Mouse (Mus musculus) retina, embryonic 14.5 days (tissue): Measurements from ENCODE around the gene L3hypdh.
A peak's percentile ranks its signal among the peaks of the same experiment; 100 is the strongest.

Experiments used
- DNase-seq: peaks from one replicate; pipeline ENCODE4 v3.0.0-alpha.2; 2015; ENCODE audit warnings: low spot score

The L3hypdh gene

GRCm38 (mm10) chr12:72085329-72086165 lies at the start of gene L3hypdh, which contains the start of gene Jkamp:
Gene L3hypdh (minus strand): TSS chr12:72085439.
Gene Jkamp (plus strand): TSS chr12:72085589.
- DNase-seq = peak; percentile 100

- no peak for DNase-seq
These were observed 44.0 kb upstream of the L3hypdh start for GRCm38 (mm10) chr12:72129203-72129602.

- no peak for DNase-seq
These were observed 30.6 kb upstream of the L3hypdh start for GRCm38 (mm10) chr12:72115686-72116345.

DNA sequence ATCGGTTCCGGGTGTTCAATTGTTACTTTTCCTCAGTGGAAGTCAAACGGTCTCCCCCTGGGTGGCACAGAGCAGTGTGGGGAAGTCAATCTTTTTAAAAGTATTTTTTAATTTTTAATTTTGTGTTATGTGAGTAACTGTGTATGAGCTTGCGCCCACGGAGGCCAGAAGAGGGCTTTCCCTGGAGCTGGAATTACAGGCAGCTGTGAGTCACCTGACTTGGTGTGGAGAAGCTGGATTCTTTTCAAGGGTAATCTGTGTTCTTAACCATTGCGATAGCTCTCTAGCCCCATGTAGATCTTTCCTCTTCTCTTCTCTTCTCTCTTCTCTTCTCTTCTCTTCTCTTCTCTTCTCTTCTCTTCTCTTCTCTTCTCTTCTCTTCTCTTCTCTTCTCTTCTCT lies 29.9 kb upstream of the L3hypdh start:
- no peak for DNase-seq

DNA sequence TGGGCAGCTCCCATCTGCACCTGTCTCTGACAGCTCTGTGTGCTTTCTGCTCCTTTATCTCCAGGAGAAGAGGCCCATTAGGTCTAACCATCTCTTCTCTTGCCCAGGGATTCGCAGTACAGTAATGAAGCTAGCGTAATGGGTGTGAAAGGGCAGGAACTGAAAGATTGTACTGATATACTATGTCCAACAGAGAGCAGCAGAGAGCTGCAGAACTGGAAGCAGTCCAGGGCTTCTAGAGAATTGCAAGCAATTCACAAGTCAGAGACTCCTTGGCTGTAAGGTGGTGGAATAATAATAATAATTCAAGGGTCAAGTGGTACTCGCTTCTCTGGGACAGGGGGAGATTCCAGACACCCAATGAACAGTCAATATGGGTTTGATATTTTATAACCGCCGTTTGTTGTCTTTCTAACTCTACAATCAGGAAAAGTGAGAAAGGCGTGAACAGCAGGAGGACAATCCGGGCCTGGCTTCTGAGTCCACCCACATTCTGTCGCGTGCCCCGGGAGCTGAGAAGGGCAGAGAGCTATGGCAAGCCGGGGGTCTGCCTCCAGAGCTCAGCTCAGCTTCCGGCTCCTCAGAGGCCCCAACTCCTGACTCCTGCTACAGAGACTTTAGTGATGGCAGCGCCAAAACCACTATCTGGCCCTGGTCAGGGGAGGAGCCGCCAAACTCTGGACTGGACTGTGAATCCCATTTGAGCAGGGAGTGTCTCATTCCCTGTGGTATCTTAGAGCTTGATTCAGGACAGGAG lies 19.5 kb upstream of the L3hypdh start:
- peak; percentile 92 for DNase-seq

DNA sequence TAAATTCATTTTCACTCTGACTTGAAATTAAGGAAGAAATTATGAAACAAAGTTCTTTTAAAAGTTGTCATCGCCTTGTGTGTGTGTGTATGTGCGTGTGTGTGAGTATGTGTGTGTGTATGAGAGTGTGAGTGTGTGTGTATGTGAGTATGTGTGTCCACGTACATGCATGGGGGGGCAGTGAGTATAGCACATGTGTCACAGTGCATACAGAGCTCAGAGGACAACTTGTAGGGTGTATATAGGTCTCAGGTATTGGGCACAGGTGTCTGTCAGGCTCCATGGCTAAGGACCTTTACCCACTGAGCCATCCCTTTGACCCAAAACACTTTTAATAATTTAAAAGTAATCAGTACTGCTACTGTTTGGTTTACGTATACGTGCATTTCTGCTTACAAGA lies 18.8 kb upstream of the L3hypdh start:
- no peak for DNase-seq

- no peak for DNase-seq
These were observed 17.5 kb upstream of the L3hypdh start for GRCm38 (mm10) chr12:72102776-72103175.

DNA sequence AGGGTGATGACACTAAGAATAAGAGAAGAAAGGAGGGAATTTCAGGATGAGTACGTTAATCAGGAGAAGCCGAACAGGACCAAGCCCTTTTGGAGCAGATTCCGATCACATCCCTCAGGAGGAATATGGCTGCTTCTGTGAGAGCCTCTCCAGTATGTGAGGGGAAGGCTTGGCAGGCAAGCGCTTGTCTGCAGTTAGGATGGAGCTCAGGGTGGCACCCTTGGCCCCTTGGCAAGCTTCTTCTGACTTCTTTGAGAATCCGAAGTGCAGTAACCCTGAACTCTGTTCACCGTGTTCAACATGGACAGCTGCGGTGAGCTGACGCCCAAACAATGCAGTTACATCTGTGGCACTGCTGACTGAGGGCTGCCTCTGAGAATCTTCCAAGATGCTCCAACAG lies 11.7 kb upstream of the L3hypdh start:
- DNase-seq = no peak

DNA sequence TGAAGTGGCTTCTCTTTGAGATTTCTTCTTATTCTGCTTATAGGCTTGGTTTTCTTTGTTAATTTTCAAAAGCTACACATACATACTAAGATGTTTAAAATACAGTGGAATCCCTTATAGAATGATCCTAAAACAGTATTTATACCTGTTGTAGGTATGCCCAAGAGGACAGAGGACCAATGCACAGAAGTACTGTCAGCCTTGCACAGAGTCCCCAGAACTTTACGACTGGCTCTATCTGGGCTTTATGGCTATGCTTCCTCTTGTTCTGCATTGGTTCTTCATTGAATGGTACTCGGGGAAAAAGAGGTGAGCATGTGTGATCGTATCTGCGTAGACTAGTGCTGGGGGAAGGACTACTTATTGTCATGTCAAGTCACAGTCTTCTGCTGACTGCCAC lies 4.6 kb upstream of the L3hypdh start:
- no peak for DNase-seq

GRCm38 (mm10) chr12:72086166-72086825 lies 1.1 kb upstream of the L3hypdh start:
- DNase-seq = no peak

- no peak for DNase-seq
These were observed 263 bp downstream of the L3hypdh start for GRCm38 (mm10) chr12:72085024-72085328.

DNA sequence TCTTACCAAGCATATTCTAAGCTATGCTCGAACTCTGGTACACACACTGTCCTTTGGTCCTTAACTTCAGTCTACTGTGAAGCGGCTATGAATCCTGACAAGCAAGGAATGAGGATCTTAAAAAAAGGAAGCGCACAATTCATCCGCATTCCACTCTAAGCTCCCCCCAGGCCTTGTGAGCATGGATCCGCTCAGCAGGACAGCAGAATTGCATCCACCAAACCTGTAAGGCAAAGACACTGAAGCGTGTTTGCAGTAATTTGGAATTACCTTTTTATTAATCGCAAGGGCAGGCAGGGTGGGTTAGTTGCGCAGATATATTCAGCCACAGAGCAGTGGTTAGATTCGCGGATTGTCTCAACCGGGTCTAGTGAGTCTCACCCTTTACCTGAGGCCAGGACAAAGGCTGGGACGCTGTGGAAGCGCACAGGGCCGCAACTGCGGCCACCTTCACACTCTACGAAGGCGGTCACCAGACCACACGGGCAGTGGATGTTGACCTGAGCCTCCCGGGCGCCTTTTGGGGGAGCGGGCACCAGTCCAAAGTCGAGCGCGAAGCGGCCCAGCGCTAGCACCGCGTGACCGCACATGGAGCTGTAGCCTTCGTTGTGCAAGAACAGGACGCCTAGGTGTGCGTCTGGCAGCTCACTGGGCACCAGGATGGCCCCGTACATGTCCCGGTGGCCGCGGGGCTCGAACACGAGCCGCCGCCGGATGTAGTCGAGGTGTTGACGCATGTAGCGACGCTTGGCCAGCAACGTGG lies 797 bp downstream of the L3hypdh start:
- no peak for DNase-seq

GRCm38 (mm10) chr12:72083265-72083664 lies 2.0 kb downstream of the L3hypdh start:
- no peak for DNase-seq

- peak; percentile 35 for DNase-seq
These were observed 2.9 kb downstream of the L3hypdh start for GRCm38 (mm10) chr12:72082370-72082769.

GRCm38 (mm10) chr12:72081961-72082360 lies 3.3 kb downstream of the L3hypdh start:
- DNase-seq = no peak

- no peak for DNase-seq
These were observed 7.0 kb downstream of the L3hypdh start for GRCm38 (mm10) chr12:72078248-72078647.

DNA sequence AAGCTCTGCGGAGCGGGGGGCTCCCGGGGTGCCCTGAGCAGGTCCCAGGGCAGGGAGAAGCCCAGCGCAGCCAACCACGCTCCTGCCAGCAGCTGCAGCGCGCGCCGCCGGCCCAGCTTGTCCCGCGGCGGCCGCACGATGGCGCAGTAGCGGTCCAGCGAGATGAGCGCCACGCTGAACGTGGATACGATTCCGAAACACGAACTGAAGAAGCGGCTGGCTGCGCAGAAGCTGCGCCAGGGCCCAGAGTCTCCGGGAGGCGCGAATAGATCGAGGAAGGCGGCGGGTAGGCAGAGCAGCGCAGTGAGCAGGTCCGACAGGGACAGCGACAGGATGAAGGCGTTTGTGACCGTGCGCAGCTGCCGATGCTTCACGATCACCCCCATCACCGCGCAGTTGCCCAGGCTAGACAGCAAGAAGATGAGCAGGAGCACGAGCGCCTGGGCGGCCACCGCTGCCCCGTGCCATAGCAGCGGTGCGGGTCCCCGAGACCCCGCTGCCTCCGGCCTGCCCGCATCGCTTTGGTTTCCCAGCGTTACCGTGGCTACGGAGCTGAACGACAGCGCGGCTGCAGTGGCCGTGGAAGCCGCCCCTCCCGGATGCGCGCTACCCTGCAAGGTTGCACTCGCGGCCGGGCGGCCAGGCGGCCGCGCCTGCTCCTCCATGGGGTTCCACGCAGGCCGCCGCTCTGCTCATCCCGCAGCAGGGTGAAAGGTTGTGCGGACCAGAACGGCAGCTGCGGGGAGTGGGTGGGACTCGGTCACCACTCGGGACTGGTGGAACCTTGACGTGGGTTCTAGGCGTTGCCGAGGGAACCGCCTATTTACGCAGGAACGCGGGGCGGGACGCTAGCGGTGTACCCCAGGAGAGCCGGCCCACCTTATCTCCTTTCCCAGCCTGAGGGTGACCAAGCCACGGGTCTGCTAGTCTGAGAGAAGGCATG lies 14.6 kb downstream of the L3hypdh start, which contains the start of gene Gpr135:
Gene Gpr135, minus strand, starts transcription at position 799 of the 943 bp plus-strand sequence.
- peak; percentile 90 for DNase-seq

- no peak for DNase-seq
These were observed 15.5 kb downstream of the L3hypdh start for GRCm38 (mm10) chr12:72069626-72070326.

DNA sequence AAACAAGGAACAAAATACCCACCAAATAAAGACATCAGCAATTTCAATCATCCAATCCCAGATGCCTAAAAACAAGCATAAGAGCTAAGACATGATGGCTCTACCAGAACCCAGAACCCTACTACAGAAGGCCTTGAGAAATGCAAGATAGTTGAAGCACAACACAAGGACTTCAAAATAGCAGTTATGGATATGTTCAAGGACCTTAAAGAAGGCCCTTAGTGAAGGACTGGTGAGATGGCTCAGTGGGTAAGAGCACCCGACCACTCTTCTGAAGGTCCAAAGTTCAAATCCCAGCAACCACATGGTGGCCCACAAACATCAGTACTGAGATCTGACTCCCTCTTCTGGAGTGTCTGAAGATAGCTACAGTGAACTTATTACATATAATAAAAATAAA lies 27.5 kb downstream of the L3hypdh start:
- no peak for DNase-seq

DNA sequence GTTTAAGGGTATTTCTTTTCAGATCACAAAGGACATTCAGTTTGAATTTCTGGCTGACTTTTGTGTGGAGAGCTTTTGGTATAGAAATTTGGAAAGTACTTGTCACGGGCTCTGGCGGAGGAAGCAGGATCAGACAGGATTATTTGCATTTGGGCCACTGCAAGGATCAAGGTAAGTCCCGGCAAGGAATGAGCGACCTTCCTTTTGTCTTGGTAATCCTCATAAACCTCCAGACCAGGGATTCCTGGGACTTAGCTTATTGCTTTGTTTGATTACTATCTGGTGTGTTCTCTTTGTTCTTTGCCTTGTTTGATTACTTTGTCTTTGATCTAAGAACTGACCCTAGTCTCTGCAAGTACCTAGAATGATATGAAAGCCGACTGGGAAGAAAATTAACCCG lies 31.4 kb downstream of the L3hypdh start:
- DNase-seq = no peak
